Mouse (Mus musculus): ENCODE measurements around the gene Tmem182.

- TF ChIP-seq CTCF (conservative IDR thresholded peaks at IDR 0.05; ENCODE audit: insufficient read depth, insufficient read length, low read depth, low read length): no peak
- TF ChIP-seq POLR2A (IDR thresholded peaks at IDR 0.05; ENCODE audit: low read depth, low read length): no peak
Measured at GRCm38 (mm10) chr1:40789666-40790233, 15.7 kb upstream of the Tmem182 start.
